Mouse (Mus musculus) hindbrain, postnatal 0 days (tissue): ENCODE measurements around the gene Cd44. TPM values are rescaled to one million over a fixed set of nuclear protein-coding genes. Genes with fewer than 3 reads are reported as not detected.

Experiments used
- ATAC-seq: fragments of 200-750 bp; cut with Nextera tagmentation; 2 replicates; pipeline ENCODE4 v1.8.0; 2017; ENCODE audit warnings: mild to moderate bottlenecking, moderate TSS enrichment, moderate library complexity
- DNase-seq: peaks from one replicate; pipeline ENCODE4 v3.0.0-alpha.2; 2015; ENCODE audit warnings: low spot score
- H3K27ac ChIP-seq: fragments of 300-500 bp; sonication (generic); 2 replicates; pipeline ENCODE4 v1.5.1; 2014; ENCODE audit warnings: mild to moderate bottlenecking
- H3K27me3 ChIP-seq: fragments of 300-500 bp; sonication (generic); 2 replicates; pipeline ENCODE4 v1.6.1; 2014; ENCODE audit warnings: low read length, mixed read lengths; ENCODE audit not compliant: insufficient read depth
- H3K36me3 ChIP-seq: fragments of 300-500 bp; sonication (generic); 2 replicates; pipeline ENCODE4 v1.6.1; 2014; ENCODE audit warnings: low read length, mixed read lengths; ENCODE audit not compliant: insufficient read depth
- H3K4me1 ChIP-seq: fragments of 300-500 bp; sonication (generic); 2 replicates; pipeline ENCODE4 v1.6.1; 2014; ENCODE audit warnings: antibody characterized with exemption, low read length, mixed read lengths; ENCODE audit not compliant: insufficient read depth
- H3K4me2 ChIP-seq: fragments of 300-500 bp; sonication (generic); 2 replicates; pipeline ENCODE4 v1.6.1; 2014; ENCODE audit warnings: low read depth, mild to moderate bottlenecking, low read length, moderate library complexity, mixed read lengths
- H3K4me3 ChIP-seq: fragments of 300-500 bp; sonication (generic); 2 replicates; pipeline ENCODE4 v1.5.1; 2014; ENCODE audit warnings: low read length
- H3K9ac ChIP-seq: fragments of 300-500 bp; sonication (generic); replicated peaks from 2 replicates; pipeline ENCODE4 v1.6.1; 2014; ENCODE audit warnings: mild to moderate bottlenecking, low read length, moderate library complexity, mixed read lengths
- H3K9me3 ChIP-seq: fragments of 300-500 bp; sonication (generic); 2 replicates; pipeline ENCODE4 v1.6.1; 2016; ENCODE audit warnings: low read length, mixed read lengths
- CTCF ChIP-seq: IDR thresholded peaks from 2 replicates; pipeline ENCODE4 v1.5.1; 2016; ENCODE audit warnings: antibody characterized with exemption, control low read depth, low read depth
- WGBS: fragments of 180-500 bp; shearing (Covaris S2); extraction: QIAGEN DNeasy Blood & Tissue Kit; methylation state at CpG from one replicate; pipeline ENCODE4 v1.1.7; 2014; 5-methylcytosine and 5-hydroxymethylcytosine counted together
- polyA plus RNA-seq: library from polyadenylated mRNA; unstranded; fragments of >200 nt; fragmentation: Nextera tagmentation; extraction: Ambion mirVana; gene quantifications from 2 replicates; pipeline ENCODE4 v1.2.1, GENCODE M21; 2015
- total RNA-seq: library from RNA; depleted of rRNA; stranded (reverse); fragments of >200 nt; gene quantifications from 2 replicates; pipeline ENCODE4 v1.2.3, GENCODE M21; 2014

Cd44 gene
- total and polyA plus RNA-seq, 2 experiments from 2014 or later, result 5.2 to 7.0 TPM

DNA sequence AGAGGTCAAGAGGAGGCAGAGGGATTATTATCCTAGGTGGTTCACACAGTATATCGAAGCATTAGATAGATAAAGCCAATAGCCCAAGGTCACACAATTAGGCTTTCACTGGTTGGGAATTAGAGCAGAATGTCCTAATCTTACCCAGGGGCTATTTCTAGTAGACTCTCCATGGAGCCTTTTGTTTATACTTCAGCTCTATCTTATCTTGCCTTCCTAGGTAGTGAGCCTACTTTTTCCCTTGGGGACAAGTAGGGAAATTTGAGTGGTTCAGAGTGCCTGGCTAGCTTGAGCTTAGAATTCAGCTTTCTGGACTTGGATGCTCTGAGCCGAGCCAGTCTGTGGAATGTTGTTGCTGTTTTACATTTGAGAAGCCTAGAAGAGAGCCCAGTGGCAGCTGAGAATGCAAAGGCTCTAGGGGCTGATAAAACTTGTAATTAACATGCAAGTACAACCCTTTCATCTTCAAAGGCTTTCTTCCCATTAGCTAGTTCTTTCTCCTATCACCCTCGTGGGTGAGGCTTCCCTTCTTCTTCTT lies 12.7 kb downstream of the Cd44 start:
- no peak for TF ChIP-seq CTCF
- H3K4me3 ChIP-seq, result no peak overlapping the region
- ATAC-seq, result no peak
- no peaks in the 10 kb centered on the region for H3K36me3 ChIP-seq
- no peak overlapping the region for H3K4me2 ChIP-seq
- no peaks in the 10 kb centered on the region for H3K4me1 ChIP-seq
- H3K9me3 ChIP-seq, result no peaks in the 10 kb centered on the region
- H3K27me3 ChIP-seq, result no peaks in the 10 kb centered on the region
- H3K9ac ChIP-seq, result no peak overlapping the region
- no peak overlapping the region for H3K27ac ChIP-seq
- WGBS, result 38% methylated on average over 3 of the region's 3 CpGs
- no peak for DNase-seq

DNA sequence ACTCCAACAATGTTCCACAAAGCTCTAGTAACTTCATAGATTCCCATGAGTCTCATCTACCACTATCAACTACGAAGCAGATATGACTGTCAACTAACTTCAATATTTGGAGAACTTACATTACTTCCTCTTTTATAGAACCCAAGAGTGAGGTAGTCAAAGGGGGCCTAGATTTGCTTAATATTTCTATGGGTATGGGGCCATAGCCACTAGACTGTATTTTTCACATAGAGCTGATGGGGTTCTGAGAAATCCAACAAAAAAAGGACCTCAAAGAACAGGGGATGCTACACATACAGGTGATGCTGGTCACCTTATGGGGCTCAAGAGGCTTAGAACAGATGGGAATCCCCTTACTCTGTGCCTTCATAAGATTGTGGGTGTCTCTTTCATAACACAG lies 14.3 kb downstream of the Cd44 start:
- Histone ChIP-seq H3K4me3 (no peak overlapping the region), H3K9ac (no peak overlapping the region), H3K27ac (no peak overlapping the region), H3K4me2 (no peak overlapping the region), H3K9me3 (no peaks in the 10 kb centered on the region), H3K36me3 (no peaks in the 10 kb centered on the region), H3K4me1 (no peaks in the 10 kb centered on the region), H3K27me3 (no peaks in the 10 kb centered on the region)
- WGBS, result 93% methylated on average over 1 of the region's 1 CpGs
- no peak for TF ChIP-seq CTCF
- DNase-seq (no peak), ATAC-seq (no peak)

DNA sequence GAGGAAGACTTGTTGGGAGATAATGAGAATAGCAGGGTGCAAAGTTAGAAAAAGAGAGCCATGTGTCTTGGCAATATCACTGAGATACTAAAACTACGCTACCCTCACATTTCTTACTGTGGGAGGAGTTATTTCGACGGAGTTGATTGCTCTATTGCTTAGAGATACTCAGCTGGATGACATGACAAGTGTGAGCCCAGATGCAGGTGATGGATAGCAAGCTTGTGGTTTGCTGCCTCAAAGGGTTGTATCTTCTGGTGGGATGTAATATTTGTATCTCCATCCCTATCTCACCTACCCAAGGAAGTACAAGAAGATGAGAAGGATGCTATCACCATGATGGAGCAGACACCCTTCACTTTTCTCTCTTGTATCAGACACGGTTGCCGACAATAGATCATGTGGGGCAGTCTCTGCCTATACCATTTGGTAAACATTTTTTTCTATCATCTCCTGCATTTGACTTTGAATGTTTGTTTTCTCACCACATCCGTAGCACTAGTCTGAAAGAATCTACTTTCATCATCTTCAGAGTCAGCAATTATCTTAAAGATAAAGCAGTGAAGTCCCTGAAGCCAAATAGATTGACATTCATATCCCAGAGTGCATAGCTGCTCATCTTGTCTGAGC lies 15.0 kb downstream of the Cd44 start:
- H3K4me2 ChIP-seq, result no peak overlapping the region
- H3K9ac ChIP-seq, result no peak overlapping the region
- H3K4me3 ChIP-seq, result no peak overlapping the region
- no peak for ATAC-seq
- DNase-seq, result no peak
- H3K36me3 ChIP-seq, result no peaks in the 10 kb centered on the region
- H3K9me3 ChIP-seq, result no peaks in the 10 kb centered on the region
- H3K27ac ChIP-seq, result no peak overlapping the region
- no peak for TF ChIP-seq CTCF
- 84% methylated on average over 6 of the region's 6 CpGs for whole genome bisulfite sequencing
- H3K27me3 ChIP-seq, result no peaks in the 10 kb centered on the region
- H3K4me1 ChIP-seq, result no peaks in the 10 kb centered on the region

DNA sequence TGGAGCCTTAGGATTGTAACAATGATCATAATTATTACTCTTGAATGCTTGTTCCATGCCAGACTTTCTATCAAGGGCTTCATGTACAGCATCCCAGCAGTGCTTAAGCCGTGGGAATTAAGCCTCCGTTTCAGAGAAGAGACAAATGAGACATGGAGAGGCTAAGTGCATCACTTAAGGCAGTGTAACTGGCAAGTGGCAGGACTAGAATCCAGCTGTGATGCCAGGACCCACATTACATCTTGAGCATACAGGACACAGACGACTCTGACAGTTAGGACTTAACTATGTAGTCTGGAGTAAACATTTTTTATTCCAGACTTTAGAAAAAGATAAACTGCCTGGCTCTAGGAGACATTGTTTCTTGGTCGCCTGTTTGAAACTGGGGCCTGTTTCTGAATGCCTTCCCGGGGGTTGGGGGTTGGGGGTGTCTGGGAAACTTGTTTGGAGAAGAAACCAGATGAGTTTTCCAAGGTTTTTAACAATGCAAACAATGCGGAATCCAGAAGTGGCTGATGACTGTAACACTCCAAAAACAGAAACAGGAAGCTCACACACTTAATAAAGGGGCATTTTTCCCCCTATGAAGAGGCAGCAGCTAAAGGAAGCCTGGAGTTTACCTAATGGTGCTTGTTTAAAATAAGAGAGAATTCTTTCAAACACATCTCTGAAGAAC lies 18.7 kb downstream of the Cd44 start:
- Histone ChIP-seq H3K9me3 (no peaks in the 10 kb centered on the region), H3K4me3 (no peak overlapping the region), H3K9ac (no peak overlapping the region), H3K27me3 (no peaks in the 10 kb centered on the region), H3K27ac (no peak overlapping the region), H3K36me3 (no peaks in the 10 kb centered on the region), H3K4me1 (no peaks in the 10 kb centered on the region), H3K4me2 (no peak overlapping the region)
- no peak for ATAC-seq
- WGBS, result 42% methylated on average over 6 of the region's 6 CpGs
- no peak for DNase-seq
- no peak for TF ChIP-seq CTCF

DNA sequence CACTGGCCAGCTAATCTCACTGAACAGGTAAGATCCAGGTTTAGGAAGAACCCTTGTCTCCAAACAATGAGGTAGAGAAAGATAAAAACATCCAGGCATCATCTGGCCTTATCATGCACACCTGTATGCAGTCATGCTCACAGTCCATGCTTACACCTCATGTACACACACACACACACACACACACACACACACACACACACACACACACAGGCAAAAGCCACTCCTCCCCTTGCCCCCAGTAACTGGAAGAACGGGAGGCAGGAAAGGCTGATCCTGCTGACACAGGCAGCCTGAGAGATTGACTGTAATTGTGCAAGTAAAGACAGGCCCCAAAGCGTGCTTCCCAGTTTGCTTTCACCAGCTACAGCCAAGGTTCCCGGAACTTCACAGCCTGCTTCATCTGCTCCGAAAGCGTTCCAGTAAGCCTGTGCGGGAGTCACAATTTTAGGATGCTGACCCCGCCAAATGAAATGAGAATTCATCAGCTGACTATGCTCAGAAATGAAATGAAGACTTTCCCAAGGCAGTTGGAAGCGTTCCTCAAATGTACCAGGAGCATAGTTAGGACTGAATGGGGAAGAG lies 19.4 kb downstream of the Cd44 start:
- Histone ChIP-seq H3K27ac (no peak overlapping the region), H3K9ac (no peak overlapping the region), H3K4me1 (no peaks in the 10 kb centered on the region), H3K36me3 (no peaks in the 10 kb centered on the region), H3K4me2 (no peak overlapping the region), H3K9me3 (no peaks in the 10 kb centered on the region), H3K27me3 (no peaks in the 10 kb centered on the region), H3K4me3 (no peak overlapping the region)
- no peak for TF ChIP-seq CTCF
- 58% methylated on average over 8 of the region's 8 CpGs for WGBS
- peak; percentile 49; the same call in 1 of the 2 replicates for ATAC-seq
- DNase-seq, result peak; percentile 15

DNA sequence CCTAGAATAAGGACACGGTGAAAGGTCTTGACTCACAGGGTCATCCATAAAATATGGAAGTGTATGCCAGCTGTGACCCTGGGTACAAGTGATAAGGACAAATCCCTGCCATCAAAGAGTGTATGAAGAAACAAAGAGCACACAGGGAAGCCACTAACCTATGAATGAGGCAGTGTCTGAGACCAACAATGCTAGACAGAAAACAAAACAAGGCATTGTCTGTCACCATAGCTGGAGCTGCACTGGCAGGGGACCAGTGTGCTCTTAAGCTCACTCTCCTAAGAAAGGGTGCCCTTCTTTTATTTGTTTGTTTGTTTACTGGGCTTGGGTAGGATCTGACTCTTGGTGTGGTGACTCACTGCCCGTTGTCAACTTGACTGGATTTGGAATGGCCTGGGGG lies 23.0 kb downstream of the Cd44 start:
- WGBS, result 35% methylated on average over 2 of the region's 2 CpGs
- no peak for DNase-seq
- no peak for ATAC-seq
- Histone ChIP-seq H3K27ac (no peak overlapping the region), H3K4me2 (no peak overlapping the region), H3K36me3 (no peaks in the 10 kb centered on the region), H3K4me3 (no peak overlapping the region), H3K4me1 (no peaks in the 10 kb centered on the region; the same call in 1 of the 2 replicates), H3K27me3 (no peaks in the 10 kb centered on the region), H3K9ac (no peak overlapping the region), H3K9me3 (no peaks in the 10 kb centered on the region)
- TF ChIP-seq CTCF, result no peak
